Mouse (Mus musculus) cerebellum, adult 2 months (tissue): ENCODE data around the gene Myo3b.

ENCODE experiments used
- CTCF ChIP-seq: fragments of 200-500 bp; IDR thresholded peaks from 2 replicates; pipeline ENCODE4 v1.5.1; 2011; ENCODE audit warnings: low read depth, mild to moderate bottlenecking, control low read depth, low read length, moderate library complexity, borderline replicate concordance; ENCODE audit not compliant: insufficient read depth
- POLR2A ChIP-seq: fragments of 200-500 bp; IDR thresholded peaks from 2 replicates; pipeline ENCODE4 v1.6.1; 2011; ENCODE audit warnings: low read length, control low read depth, borderline replicate concordance; ENCODE audit not compliant: insufficient read depth

DNA sequence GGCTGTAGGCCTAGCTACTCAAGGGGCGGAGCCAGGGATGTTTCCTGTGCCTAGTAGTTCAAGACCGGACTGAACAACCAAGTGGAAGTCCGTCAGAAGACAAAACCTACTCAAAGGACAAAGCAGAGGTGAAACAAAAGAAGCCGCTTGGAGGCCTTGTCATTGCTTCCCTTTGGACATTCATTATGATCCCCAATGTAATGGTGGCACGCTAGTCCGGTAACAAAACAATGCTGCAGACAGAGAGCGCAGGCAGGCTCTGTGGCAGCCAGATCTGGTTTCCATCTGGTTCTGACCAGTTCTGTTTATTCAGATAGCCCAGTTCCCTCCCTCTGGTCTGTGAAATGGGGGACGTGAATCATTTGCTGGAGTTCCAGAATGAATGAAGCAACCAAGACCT lies 301.3 kb downstream of the Myo3b start:
- TF ChIP-seq POLR2A (no peak), CTCF (no peak)
